Mouse (Mus musculus): Measurements from ENCODE around the gene Ryr2. TPM values are rescaled to one million over a fixed set of nuclear protein-coding genes. Genes with fewer than 3 reads are reported as not detected.

Gene Ryr2
- total RNA-seq, 1 experiment: 7.0 TPM

- Histone ChIP-seq H3K36me3 (ENCODE audit: control insufficient read depth, insufficient read depth, low read length, poor library complexity, severe bottlenecking) (no peaks in the 10 kb centered on the region), H3K4me3 (ENCODE audit: insufficient read depth in 1 of 2, low read depth in 1 of 2, low read length in 2 of 2, poor library complexity in 1 of 2, severe bottlenecking in 1 of 2) (no peak overlapping the region), H3K9me3 (ENCODE audit: control insufficient read depth, insufficient read depth, low read depth, low read length) (no peaks in the 10 kb centered on the region), H3K4me1 (ENCODE audit: control insufficient read depth in 2 of 2, insufficient read depth in 2 of 2, low read length in 2 of 2, poor library complexity in 1 of 2) (peaks cover 0 to 2% of the 10 kb centered on the region in 2 experiments; a peak in 1 of 4 replicates), H3K9ac (ENCODE audit: insufficient read depth, low read depth, low read length, poor library complexity, severe bottlenecking) (no peak overlapping the region), H3K27ac (ENCODE audit: insufficient read depth, low read depth, low read length, poor library complexity, severe bottlenecking) (no peak overlapping the region)
- TF ChIP-seq CHD2 (IDR thresholded peaks at IDR 0.05; ENCODE audit: low read depth, low read length) (no peak), MAFK (IDR thresholded peaks at IDR 0.05; ENCODE audit: insufficient read depth, low read depth, low read length) (no peak), HCFC1 (IDR thresholded peaks at IDR 0.05; ENCODE audit: borderline replicate concordance, insufficient read depth, low read length) (no peak), ZNF384 (IDR thresholded peaks at IDR 0.05; ENCODE audit: low read depth, low read length) (no peak), ZC3H11A (IDR thresholded peaks at IDR 0.05; ENCODE audit: borderline replicate concordance, low read depth, low read length) (no peak)
- no peak for DNase-seq (ENCODE audit: low read depth, low spot score)
- in situ Hi-C loops (cut with MboI; ENCODE audit: low sequenced_read_pairs in 2 of 2, unreplicated experiment in 2 of 2): no loop called here
These were observed 222.6 kb downstream of the Ryr2 start for GRCm38 (mm10) chr13:11884175-11884574.

DNA sequence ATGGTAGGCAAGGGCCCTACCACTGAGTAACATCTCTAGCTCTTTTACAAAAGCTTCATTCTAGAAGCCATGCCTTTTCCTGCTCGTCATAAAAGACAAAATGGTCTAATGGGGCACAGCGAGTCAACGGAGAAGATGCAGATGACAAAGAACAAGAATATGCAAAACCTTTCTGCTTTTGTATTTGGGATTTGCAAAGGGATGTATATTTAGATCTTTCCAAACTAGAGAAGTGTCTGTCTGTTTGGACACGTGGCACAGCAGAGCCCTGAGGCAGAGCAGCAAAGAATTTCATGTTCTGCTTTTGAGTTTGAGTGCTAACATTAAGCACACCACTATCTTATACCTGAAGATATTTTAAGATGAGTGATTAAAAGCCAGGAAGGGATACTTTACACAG lies 224.4 kb downstream of the Ryr2 start:
- in situ Hi-C loops (cut with MboI; ENCODE audit: low sequenced_read_pairs in 2 of 2, unreplicated experiment in 2 of 2): no loop called here
- Histone ChIP-seq H3K9ac (ENCODE audit: insufficient read depth, low read depth, low read length, poor library complexity, severe bottlenecking) (no peak overlapping the region), H3K4me1 (ENCODE audit: control insufficient read depth in 2 of 2, insufficient read depth in 2 of 2, low read length in 2 of 2, poor library complexity in 1 of 2) (peaks cover 0 to 2% of the 10 kb centered on the region in 2 experiments; a peak in 1 of 4 replicates), H3K4me3 (ENCODE audit: insufficient read depth in 1 of 2, low read depth in 1 of 2, low read length in 2 of 2, poor library complexity in 1 of 2, severe bottlenecking in 1 of 2) (no peak overlapping the region), H3K27ac (ENCODE audit: insufficient read depth, low read depth, low read length, poor library complexity, severe bottlenecking) (no peak overlapping the region), H3K36me3 (ENCODE audit: control insufficient read depth, insufficient read depth, low read length, poor library complexity, severe bottlenecking) (no peaks in the 10 kb centered on the region; the same call in 1 of the 2 replicates), H3K9me3 (ENCODE audit: control insufficient read depth, insufficient read depth, low read depth, low read length) (no peaks in the 10 kb centered on the region)
- no peak for DNase-seq (ENCODE audit: low read depth, low spot score)
- no peak for TF ChIP-seq CHD2 (IDR thresholded peaks at IDR 0.05; ENCODE audit: low read depth, low read length)
- TF ChIP-seq ZC3H11A (IDR thresholded peaks at IDR 0.05; ENCODE audit: borderline replicate concordance, low read depth, low read length): no peak
- TF ChIP-seq MAFK (IDR thresholded peaks at IDR 0.05; ENCODE audit: insufficient read depth, low read depth, low read length): no peak
- TF ChIP-seq HCFC1 (IDR thresholded peaks at IDR 0.05; ENCODE audit: borderline replicate concordance, insufficient read depth, low read length): no peak
- TF ChIP-seq ZNF384 (IDR thresholded peaks at IDR 0.05; ENCODE audit: low read depth, low read length): no peak

GRCm38 (mm10) chr13:11880503-11881227 lies 226.1 kb downstream of the Ryr2 start:
- in situ Hi-C loops (cut with MboI; ENCODE audit: low sequenced_read_pairs in 2 of 2, unreplicated experiment in 2 of 2): no loop called here
- TF ChIP-seq ZC3H11A (IDR thresholded peaks at IDR 0.05; ENCODE audit: borderline replicate concordance, low read depth, low read length): no peak
- TF ChIP-seq ZNF384 (IDR thresholded peaks at IDR 0.05; ENCODE audit: low read depth, low read length): no peak
- no peak for TF ChIP-seq CHD2 (IDR thresholded peaks at IDR 0.05; ENCODE audit: low read depth, low read length)
- TF ChIP-seq HCFC1 (IDR thresholded peaks at IDR 0.05; ENCODE audit: borderline replicate concordance, insufficient read depth, low read length): no peak
- TF ChIP-seq MAFK (IDR thresholded peaks at IDR 0.05; ENCODE audit: insufficient read depth, low read depth, low read length): no peak
- H3K4me1 ChIP-seq (ENCODE audit: control insufficient read depth in 2 of 2, insufficient read depth in 2 of 2, low read length in 2 of 2, poor library complexity in 1 of 2): peaks cover 0 to 2% of the 10 kb centered on the region in 2 experiments; a peak in 1 of 4 replicates

DNA sequence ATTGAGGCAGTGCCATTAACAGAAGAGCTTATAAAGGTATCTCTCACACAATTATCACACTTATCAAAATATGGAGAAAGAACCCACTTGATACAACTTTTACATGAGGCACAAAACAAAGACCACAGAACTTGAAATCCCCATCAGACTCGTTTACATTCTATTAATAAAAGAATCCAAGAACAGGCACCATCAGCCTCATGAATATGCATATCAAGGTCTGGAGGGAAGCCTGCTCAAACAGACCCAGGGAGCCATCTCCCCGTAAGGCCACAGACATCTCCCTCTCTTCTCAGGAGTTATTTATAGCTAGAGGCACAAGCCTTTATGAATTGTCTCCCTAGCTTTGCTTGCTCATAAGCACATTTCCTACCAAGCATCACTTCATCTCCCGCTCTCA lies 227.7 kb downstream of the Ryr2 start:
- TF ChIP-seq ZNF384 (IDR thresholded peaks at IDR 0.05; ENCODE audit: low read depth, low read length): no peak
- no peak for TF ChIP-seq MAFK (IDR thresholded peaks at IDR 0.05; ENCODE audit: insufficient read depth, low read depth, low read length)
- TF ChIP-seq HCFC1 (IDR thresholded peaks at IDR 0.05; ENCODE audit: borderline replicate concordance, insufficient read depth, low read length): no peak
- no peak for TF ChIP-seq ZC3H11A (IDR thresholded peaks at IDR 0.05; ENCODE audit: borderline replicate concordance, low read depth, low read length)
- no peaks in the 10 kb centered on the region; the same call in 1 of the 2 replicates for H3K36me3 ChIP-seq (ENCODE audit: control insufficient read depth, insufficient read depth, low read length, poor library complexity, severe bottlenecking)
- H3K9ac ChIP-seq (ENCODE audit: insufficient read depth, low read depth, low read length, poor library complexity, severe bottlenecking): no peak overlapping the region
- in situ Hi-C loops (cut with MboI; ENCODE audit: low sequenced_read_pairs in 2 of 2, unreplicated experiment in 2 of 2): no loop called here
- no peaks in the 10 kb centered on the region for H3K9me3 ChIP-seq (ENCODE audit: control insufficient read depth, insufficient read depth, low read depth, low read length)
- DNase-seq (ENCODE audit: low read depth, low spot score): no peak
- no peak overlapping the region for H3K27ac ChIP-seq (ENCODE audit: insufficient read depth, low read depth, low read length, poor library complexity, severe bottlenecking)
- H3K4me3 ChIP-seq (ENCODE audit: insufficient read depth in 1 of 2, low read depth in 1 of 2, low read length in 2 of 2, poor library complexity in 1 of 2, severe bottlenecking in 1 of 2): no peak overlapping the region
- peaks cover 0 to 2% of the 10 kb centered on the region in 2 experiments; a peak in 1 of 4 replicates for H3K4me1 ChIP-seq (ENCODE audit: control insufficient read depth in 2 of 2, insufficient read depth in 2 of 2, low read length in 2 of 2, poor library complexity in 1 of 2)

More at GRCm38 (mm10) chr13:11880503-11881227, 226.1 kb downstream of the Ryr2 start:
- H3K27ac ChIP-seq (ENCODE audit: insufficient read depth, low read depth, low read length, poor library complexity, severe bottlenecking): no peak overlapping the region
- H3K9ac ChIP-seq (ENCODE audit: insufficient read depth, low read depth, low read length, poor library complexity, severe bottlenecking): no peak overlapping the region
- H3K4me3 ChIP-seq (ENCODE audit: insufficient read depth in 1 of 2, low read depth in 1 of 2, low read length in 2 of 2, poor library complexity in 1 of 2, severe bottlenecking in 1 of 2): no peak overlapping the region
- H3K36me3 ChIP-seq (ENCODE audit: control insufficient read depth, insufficient read depth, low read length, poor library complexity, severe bottlenecking): no peaks in the 10 kb centered on the region; the same call in 1 of the 2 replicates
- no peaks in the 10 kb centered on the region for H3K9me3 ChIP-seq (ENCODE audit: control insufficient read depth, insufficient read depth, low read depth, low read length)
- no peak for DNase-seq (ENCODE audit: low read depth, low spot score)
